Mouse (Mus musculus): ENCODE measurements at regions not wholly inside any gene's neighbourhood (a gene's known extent, or its start where the extent isn't known, plus 50 kb on each side); places are given as distances from the start of the nearest gene placed in this dataset.

GRCm38 (mm10) chr12:52436941-52437340, 66.8 kb upstream of the Arhgap5 start:
- TF ChIP-seq CEBPB (IDR thresholded peaks at IDR 0.05; ENCODE audit: low read depth) (no peak), CTCF (IDR thresholded peaks at IDR 0.05; ENCODE audit: control insufficient read depth, insufficient read depth, insufficient read length) (no peak), USF1 (IDR thresholded peaks at IDR 0.05; ENCODE audit: low read depth) (no peak), MAX (IDR thresholded peaks at IDR 0.05) (no peak), MYOD1 (IDR thresholded peaks at IDR 0.05; ENCODE audit: control insufficient read depth, insufficient read length, low read depth) (no peak), MYOG (IDR thresholded peaks at IDR 0.05; ENCODE audit: control insufficient read depth, extremely low read depth, insufficient read length) (no peak), FOSL1 (IDR thresholded peaks at IDR 0.05; ENCODE audit: insufficient read depth, low read length, poor library complexity, severe bottlenecking) (no peak)
